Mouse (Mus musculus): ENCODE results near the gene Fbrsl1.

Fbrsl1 gene

GRCm38 (mm10) chr5:110415806-110416700 lies 32.2 kb downstream of the Fbrsl1 start:
- no peak for DNase-seq (ENCODE audit: low spot score in 2 of 2)

GRCm38 (mm10) chr5:110415022-110415421 lies 33.3 kb downstream of the Fbrsl1 start:
- DNase-seq (ENCODE audit: low spot score in 2 of 2), result no peak

GRCm38 (mm10) chr5:110413018-110413417 lies 35.3 kb downstream of the Fbrsl1 start:
- no peak for DNase-seq (ENCODE audit: low spot score in 2 of 2)

DNA sequence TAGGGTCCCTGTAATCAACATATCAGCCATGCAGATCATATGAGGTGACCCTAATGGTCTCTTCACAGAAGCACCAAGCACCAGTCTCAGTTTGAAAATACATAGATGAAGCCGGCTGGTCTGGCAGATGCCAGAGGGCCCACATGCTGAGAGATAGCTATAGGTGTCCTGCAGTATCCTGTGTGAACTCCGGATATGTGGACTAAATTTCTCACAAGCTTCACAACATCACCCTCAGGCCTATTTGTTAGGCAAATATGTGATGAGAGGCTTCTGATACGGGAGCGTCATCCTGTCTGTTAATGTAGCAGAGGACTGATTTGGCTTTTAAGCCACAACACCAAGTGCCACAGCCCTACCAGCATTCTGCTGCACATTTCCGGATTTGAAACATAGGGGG lies 37.9 kb downstream of the Fbrsl1 start:
- no peak for DNase-seq (ENCODE audit: low spot score in 2 of 2)

GRCm38 (mm10) chr5:110408967-110409366 lies 39.3 kb downstream of the Fbrsl1 start:
- DNase-seq (ENCODE audit: low spot score in 2 of 2), result no peak

- DNase-seq (ENCODE audit: low spot score in 2 of 2), result no peak
Measured at GRCm38 (mm10) chr5:110406065-110406714, 42.1 kb downstream of the Fbrsl1 start.

DNA sequence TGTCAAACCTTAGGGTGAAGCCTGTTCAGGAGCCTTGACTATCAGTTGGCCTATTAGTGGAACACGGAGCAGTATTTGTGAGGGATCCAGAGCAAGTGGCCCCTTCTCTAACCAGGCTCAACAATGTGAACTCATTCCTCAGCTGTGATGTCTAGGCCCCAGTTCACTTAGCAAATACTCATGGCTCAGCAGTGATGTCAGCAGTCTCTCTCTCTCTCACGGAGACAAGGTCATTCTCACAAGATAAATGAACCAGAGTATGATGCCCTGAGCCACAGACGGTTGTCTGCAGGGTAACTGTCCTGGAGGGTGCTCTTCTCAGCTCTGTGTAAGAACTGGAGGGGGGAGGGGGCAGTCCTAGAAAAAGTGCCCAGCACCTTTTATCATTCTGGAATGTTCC lies 44.4 kb downstream of the Fbrsl1 start:
- DNase-seq (ENCODE audit: low spot score in 2 of 2), result no peak

- no peak for DNase-seq (ENCODE audit: low spot score in 2 of 2)
Measured at GRCm38 (mm10) chr5:110402557-110402956, 45.7 kb downstream of the Fbrsl1 start.

GRCm38 (mm10) chr5:110401101-110401500 lies 47.2 kb downstream of the Fbrsl1 start:
- DNase-seq (ENCODE audit: low spot score in 2 of 2), result no peak

GRCm38 (mm10) chr5:110395006-110395661 lies 53.2 kb downstream of the Fbrsl1 start:
- DNase-seq (ENCODE audit: low spot score in 2 of 2), result no peak

GRCm38 (mm10) chr5:110392727-110393126 lies 55.6 kb downstream of the Fbrsl1 start:
- no peak for DNase-seq (ENCODE audit: low spot score in 2 of 2)

- no peak for DNase-seq (ENCODE audit: low spot score in 2 of 2)
Measured at GRCm38 (mm10) chr5:110390631-110391030, 57.7 kb downstream of the Fbrsl1 start.

DNA sequence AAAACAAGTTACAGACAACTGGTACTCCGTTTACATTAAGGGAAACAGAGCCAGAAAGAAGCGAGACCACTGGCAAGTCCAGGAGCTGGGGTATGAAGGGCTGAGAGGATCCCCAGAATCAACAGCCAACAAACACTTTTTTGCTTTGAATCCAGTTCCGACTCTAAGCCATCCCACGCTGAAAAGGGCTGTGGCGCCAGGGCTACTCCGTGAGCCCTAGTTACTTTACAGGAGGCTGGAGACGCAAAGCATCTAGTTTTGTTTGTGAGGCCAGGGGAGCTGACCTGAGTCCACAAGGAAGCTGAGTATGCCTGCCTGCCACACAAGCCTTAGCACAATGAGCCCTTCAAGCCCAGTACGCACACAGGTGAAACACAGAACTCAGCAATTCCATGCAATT lies 61.0 kb downstream of the Fbrsl1 start:
- no peak for DNase-seq (ENCODE audit: low spot score in 2 of 2)

DNA sequence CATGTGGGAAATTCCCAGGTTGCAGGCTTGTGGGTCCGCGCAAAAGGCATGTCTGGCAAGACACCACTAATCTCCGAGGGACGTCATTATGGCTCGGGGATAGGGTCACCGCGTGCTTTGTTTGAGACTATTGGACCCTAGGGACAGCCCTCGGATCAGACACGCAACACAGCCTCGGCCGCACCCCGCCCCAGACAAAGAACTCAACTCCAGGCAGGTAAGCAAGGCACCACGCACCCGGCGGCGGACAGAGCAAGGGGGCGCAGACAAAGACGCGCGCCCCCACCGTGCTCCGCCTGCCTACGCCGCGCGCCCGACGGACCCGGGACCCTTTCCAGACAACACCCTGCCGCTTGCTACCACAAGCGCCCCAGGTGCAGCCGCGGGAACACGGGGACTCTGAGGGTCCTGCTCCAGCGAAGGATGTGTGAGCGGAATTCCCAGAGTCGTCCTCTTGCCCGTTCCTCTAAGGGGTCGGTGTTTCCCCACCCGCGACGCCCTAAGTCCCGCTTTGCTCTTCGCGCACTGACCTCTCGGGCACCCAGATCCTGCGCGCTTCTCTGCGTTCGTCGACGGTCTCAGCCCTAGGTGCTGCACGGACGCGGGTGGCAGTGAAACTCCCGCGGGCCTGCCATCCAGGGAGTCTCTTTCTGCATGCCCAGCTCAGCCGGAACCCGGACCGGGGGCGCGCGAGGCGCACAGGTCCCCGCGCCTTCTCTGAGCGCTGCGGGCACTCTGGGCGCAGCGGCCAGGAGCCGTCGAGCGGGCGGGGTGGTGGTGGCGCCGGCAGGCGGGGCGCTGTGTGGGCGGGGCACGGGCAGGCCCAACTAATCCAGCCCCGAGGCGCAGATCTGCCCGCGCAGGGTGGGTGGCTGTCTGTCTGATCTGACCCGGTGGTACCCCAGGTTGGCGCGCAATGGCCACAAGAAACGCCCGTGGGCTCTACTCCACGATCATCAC lies 61.7 kb downstream of the Fbrsl1 start:
- DNase-seq (ENCODE audit: low spot score in 2 of 2), result peak; percentile 50 to 61

- DNase-seq (ENCODE audit: low spot score in 2 of 2), result no peak
Measured at GRCm38 (mm10) chr5:110385263-110385662, 63.0 kb downstream of the Fbrsl1 start.

DNA sequence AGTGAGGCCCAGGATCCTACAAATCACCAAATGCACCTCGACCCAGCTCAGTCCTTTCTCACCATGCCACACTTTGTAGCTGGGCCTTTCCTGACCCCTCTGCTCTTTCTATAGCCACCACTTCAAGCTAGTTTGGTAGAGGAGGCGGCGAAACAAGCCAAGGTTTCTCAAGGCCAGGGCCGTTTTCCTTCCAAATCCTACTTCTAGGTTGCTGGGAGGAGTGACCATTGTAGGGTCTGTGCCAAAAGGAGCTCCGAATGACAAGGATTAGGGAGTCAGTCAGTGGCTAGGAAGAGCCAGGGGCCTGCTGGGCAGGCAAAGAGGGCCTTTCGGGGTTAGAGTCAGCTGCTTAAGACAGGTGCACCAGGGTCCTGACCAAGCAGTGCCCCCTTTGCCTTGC lies 63.8 kb downstream of the Fbrsl1 start:
- DNase-seq (ENCODE audit: low spot score in 2 of 2), result no peak

DNA sequence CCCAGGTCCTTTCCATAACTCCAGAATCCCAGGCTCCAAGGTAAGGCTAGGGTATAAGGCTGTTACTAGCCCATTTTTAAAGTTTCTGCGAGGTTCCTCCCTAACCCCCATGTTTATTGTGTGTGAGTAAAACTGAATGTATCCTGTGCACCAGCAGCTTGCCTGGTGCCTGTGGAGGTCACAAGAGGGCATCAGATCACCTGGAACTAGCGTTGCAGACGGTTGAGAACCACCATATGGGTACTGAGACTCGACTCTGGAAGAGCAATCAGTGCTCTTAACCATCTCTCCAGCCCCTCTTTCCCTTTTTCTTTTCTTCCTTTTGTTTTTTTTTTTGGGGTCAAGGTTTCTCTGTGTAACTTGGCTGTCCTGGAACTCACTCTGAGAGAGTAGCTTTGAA lies 68.5 kb downstream of the Fbrsl1 start:
- DNase-seq (ENCODE audit: low spot score in 2 of 2), result no peak

GRCm38 (mm10) chr5:110379086-110379485 lies 69.2 kb downstream of the Fbrsl1 start:
- no peak for DNase-seq (ENCODE audit: low spot score in 2 of 2)

DNA sequence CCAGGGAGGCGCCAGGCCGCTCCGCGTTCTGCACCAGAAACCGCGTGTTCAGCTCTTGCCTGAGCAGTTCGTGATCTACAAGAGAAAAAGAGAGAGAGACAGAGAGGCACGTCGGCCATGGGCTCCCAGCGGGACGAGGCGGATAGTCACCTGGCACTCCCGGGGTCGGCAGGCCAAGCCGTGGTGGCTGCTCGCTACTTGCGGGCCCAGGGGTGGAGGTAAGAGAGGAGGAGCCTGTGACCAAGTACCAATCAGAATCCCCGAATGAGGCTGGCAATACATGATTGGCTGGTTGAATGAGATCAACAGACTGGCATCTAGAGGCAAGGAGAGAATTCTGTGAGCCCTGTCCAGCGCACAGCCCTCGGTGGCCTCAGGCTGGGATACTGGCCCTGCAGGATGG lies 70.1 kb downstream of the Fbrsl1 start:
- no peak for DNase-seq (ENCODE audit: low spot score in 2 of 2)

DNA sequence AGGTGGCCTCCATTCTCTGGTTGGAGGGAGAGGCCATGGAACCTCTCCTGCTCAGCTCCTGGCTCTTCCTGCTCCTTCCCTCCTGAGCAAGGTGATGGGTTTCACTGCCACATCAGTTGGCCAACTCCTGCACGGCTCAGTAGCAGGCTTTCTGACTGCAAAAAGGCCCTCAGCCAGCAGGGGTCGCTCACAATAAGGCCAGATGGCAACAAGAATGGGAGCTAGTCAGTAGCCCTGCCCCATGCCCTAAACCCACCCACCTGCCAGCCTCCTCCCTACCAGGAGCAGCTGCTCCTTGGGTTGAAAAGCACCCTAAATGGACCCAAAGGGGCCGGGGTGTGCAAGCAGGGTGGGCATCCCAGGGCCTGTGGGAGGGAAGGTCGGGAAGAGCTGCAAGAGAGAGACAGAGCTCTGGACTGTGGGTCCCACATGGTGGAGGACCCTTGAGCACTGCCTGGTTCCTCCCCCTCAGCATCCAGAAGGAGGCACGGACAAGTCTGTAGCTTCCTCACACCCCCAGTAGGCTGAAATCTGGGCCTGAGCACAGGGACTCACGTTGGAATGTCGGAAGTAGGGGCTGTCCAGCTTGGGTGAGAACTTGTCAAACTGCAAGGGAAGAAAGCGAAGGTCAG lies 71.4 kb downstream of the Fbrsl1 start:
- peak; percentile 43 to 73 for DNase-seq (ENCODE audit: low spot score in 2 of 2)

Data from frontal cortex, postnatal 14 days (tissue).